Mouse (Mus musculus) embryonic facial prominence, embryonic 13.5 days (tissue): ENCODE data around the gene Ascc2. TPM values are rescaled to one million over a fixed set of nuclear protein-coding genes. Genes with fewer than 3 reads are reported as not detected.
A peak's percentile ranks its signal among the peaks of the same experiment; 100 is the strongest.
"Not testable (repeated sequence)": the region's sequence is repeated elsewhere in the genome, so short reads cannot be mapped to it uniquely, and the experiment has no call there.

ENCODE experiments used
- ATAC-seq: fragments of 200-750 bp; cut with Nextera tagmentation; 2 replicates; pipeline ENCODE4 v1.8.0; 2017; ENCODE audit warnings: low read depth; ENCODE audit not compliant: insufficient number of reproducible peaks, insufficient read depth, low FRiP score, low TSS enrichment
- H3K27ac ChIP-seq: fragments of 300-500 bp; sonication (generic); 2 replicates; pipeline ENCODE4 v1.5.1; 2015; ENCODE audit warnings: moderate library complexity, mild to moderate bottlenecking, inconsistent platforms
- H3K27me3 ChIP-seq: fragments of 300-500 bp; sonication (generic); 2 replicates; pipeline ENCODE4 v1.6.1; 2015; ENCODE audit warnings: mild to moderate bottlenecking, inconsistent platforms
- H3K36me3 ChIP-seq: fragments of 300-500 bp; sonication (generic); 2 replicates; pipeline ENCODE4 v1.6.1; 2015; ENCODE audit warnings: mild to moderate bottlenecking, inconsistent platforms
- H3K4me1 ChIP-seq: fragments of 300-500 bp; sonication (generic); 2 replicates; pipeline ENCODE4 v1.6.1; 2015; ENCODE audit warnings: inconsistent platforms
- H3K4me2 ChIP-seq: fragments of 300-500 bp; sonication (generic); 2 replicates; pipeline ENCODE4 v1.6.1; 2015; ENCODE audit warnings: moderate library complexity, mild to moderate bottlenecking, inconsistent platforms
- H3K4me3 ChIP-seq: fragments of 300-500 bp; sonication (generic); 2 replicates; pipeline ENCODE4 v1.5.1; 2015; ENCODE audit warnings: mild to moderate bottlenecking, inconsistent platforms
- H3K9ac ChIP-seq: fragments of 300-500 bp; sonication (generic); 2 replicates; pipeline ENCODE4 v1.6.1; 2015; ENCODE audit warnings: mild to moderate bottlenecking, inconsistent platforms
- H3K9me3 ChIP-seq: fragments of 300-500 bp; sonication (generic); 2 replicates; pipeline ENCODE4 v1.6.1; 2016; ENCODE audit warnings: inconsistent platforms
- WGBS: fragments of 180-500 bp; shearing (Covaris S2); methylation state at CpG from one replicate; pipeline ENCODE4 v1.1.7; 2015; ENCODE audit warnings: mixed read lengths; 5-methylcytosine and 5-hydroxymethylcytosine counted together
- polyA plus RNA-seq: library from polyadenylated mRNA; unstranded; fragments of >200 nt; fragmentation: Nextera tagmentation; extraction: Ambion mirVana; gene quantifications from 2 replicates; pipeline ENCODE4 v1.2.1, GENCODE M21; 2015

Gene Ascc2
- polyA plus RNA-seq, 1 experiment from 2014 or later = 33.8 TPM

DNA sequence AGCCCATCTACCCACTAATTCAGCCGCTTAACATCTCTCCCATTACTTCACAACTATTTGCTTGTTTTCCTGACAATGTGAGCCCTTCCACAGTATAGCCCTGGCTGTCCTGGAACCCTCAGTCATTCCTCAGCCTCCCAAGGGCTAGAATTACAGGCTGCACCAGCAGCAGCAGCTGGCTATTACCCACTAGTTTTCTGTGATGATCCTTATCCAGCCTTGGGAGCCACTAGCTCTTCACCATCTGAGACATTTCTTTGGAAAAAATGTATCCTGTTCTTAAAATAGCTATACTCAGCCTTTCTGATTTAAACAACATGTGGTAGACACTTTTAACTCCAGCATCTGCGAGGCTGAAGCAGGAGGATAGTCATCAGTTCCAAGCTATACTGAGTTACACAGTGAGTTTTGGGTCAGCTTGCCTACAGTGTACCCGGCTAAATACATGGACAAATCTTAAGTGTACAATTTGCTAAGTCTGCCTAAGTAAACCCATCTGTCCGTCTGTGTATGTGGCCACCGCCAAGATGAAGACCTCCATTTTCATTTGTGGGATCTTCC lies 685 bp upstream of the Ascc2 start:
- Histone ChIP-seq H3K9me3 (no peaks in the 10 kb centered on the region), H3K4me2 (peak overlapping the region; percentile 85), H3K9ac (no peak overlapping the region), H3K36me3 (peaks cover 8% of the 10 kb centered on the region; the same call in 1 of the 2 replicates), H3K27ac (peak overlapping the region; percentile 84), H3K27me3 (no peaks in the 10 kb centered on the region), H3K4me1 (peaks cover 25% of the 10 kb centered on the region), H3K4me3 (peak overlapping the region; percentile 87)
- WGBS = 43% methylated on average over 5 of the region's 5 CpGs
- no peak for ATAC-seq

DNA sequence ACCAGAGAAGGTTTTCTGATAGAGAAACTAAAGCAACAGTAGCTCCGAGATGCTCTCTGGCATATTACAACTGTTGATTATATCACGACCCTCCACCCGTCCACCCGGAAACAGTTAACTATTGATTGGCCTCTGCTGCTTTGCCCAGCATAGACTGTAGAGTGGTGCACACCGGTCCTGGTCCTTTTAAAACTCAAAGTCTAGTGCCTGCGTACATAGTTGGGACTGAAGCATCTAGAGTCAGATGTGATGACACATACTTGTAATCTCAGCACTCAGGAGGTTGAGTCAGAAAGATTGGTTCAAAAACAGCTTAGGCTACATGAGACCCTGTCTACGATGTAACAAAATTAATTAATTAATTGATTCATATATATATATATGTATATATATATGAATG lies 714 bp downstream of the Ascc2 start:
- ATAC-seq = no peak
- Histone ChIP-seq H3K36me3 (peaks cover 15% of the 10 kb centered on the region; the same call in 1 of the 2 replicates), H3K4me1 (peaks cover 25% of the 10 kb centered on the region), H3K9ac (peak overlapping the region; percentile 77), H3K27ac (peak overlapping the region; percentile 84; the same call in 1 of the 2 replicates), H3K4me2 (peak overlapping the region; percentile 85), H3K4me3 (peak overlapping the region; percentile 87), H3K9me3 (no peaks in the 10 kb centered on the region), H3K27me3 (no peaks in the 10 kb centered on the region)
- WGBS = 22% methylated on average over 7 of the region's 7 CpGs

DNA sequence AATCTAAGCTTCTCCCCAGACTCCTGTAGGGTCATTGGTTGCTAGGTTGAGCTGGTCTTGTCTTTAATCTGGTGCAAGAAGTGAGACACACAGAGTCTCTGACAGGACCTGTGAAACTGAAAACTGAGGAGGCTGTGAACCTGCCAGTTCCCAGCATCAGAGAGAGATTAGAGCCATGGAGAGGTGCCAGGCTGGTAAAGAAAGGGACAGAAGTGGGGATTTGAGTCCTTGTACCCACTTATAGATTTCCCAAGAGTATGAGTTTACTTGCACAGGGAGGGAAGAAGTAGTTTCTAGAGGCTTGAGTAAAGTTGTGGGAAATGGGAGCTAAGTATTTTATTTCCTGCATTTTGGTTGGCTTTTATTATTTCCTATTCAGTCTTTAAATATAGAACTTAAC lies 3.6 kb downstream of the Ascc2 start:
- H3K27ac ChIP-seq = no peak overlapping the region
- H3K36me3 ChIP-seq = peaks cover 21% of the 10 kb centered on the region
- ATAC-seq = no peak
- H3K9ac ChIP-seq = no peak overlapping the region
- no peaks in the 10 kb centered on the region for H3K9me3 ChIP-seq
- H3K4me1 ChIP-seq = peaks cover 25% of the 10 kb centered on the region
- no peak overlapping the region for H3K4me2 ChIP-seq
- H3K4me3 ChIP-seq = no peak overlapping the region
- no peaks in the 10 kb centered on the region for H3K27me3 ChIP-seq

DNA sequence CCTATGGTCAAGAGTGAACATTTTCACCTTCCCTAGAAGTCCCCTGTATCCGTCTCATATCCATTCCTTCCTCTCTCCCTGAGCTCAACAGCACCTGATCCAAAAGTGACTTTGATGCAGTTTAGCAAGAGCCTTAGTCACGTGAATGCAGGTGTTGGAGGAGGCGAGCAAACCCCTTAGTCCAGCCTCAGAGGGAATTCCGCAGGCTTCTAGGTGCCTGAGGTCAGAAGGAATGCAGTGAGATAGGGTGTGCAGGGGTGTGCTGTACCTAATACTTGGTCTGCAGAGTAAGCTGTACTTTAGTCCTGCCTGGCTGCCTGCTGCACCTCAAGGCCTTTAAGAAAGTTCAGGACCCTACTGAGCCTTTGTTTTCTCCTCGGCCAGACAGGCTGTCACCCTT lies 6.2 kb downstream of the Ascc2 start:
- ATAC-seq = no peak
- Histone ChIP-seq H3K9me3 (no peaks in the 10 kb centered on the region), H3K4me1 (peaks cover 10% of the 10 kb centered on the region), H3K36me3 (peaks cover 46% of the 10 kb centered on the region), H3K27me3 (no peaks in the 10 kb centered on the region), H3K9ac (no peak overlapping the region), H3K4me3 (no peak overlapping the region), H3K4me2 (no peak overlapping the region), H3K27ac (no peak overlapping the region)
- WGBS = 65% methylated on average over 5 of the region's 5 CpGs

DNA sequence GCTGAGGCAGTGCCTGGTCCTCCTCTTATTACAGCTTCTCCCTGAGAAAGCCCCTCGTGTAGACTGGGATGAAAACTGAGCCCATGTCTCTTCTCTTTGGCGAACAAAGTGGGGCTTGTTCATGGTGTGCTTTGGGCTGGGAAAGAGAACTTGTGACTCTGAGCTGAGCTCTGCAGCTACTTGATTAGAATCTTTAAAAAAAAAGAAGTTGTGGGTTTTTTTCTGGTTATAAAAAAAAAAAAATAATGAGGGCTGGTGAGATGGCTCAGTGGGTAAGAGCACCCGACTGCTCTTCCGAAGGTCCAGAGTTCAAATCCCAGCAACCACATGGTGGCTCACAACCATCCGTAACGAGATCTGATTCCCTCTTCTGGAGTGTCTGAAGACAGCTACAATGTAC lies 7.6 kb downstream of the Ascc2 start:
- H3K27ac ChIP-seq, H3K9me3 ChIP-seq, H3K4me3 ChIP-seq, H3K27me3 ChIP-seq, H3K4me2 ChIP-seq, H3K4me1 ChIP-seq, ATAC-seq, H3K9ac ChIP-seq: not testable (repeated sequence)
- WGBS = 84% methylated on average over 6 of the region's 6 CpGs
- peaks cover 60% of the 10 kb centered on the region for H3K36me3 ChIP-seq

DNA sequence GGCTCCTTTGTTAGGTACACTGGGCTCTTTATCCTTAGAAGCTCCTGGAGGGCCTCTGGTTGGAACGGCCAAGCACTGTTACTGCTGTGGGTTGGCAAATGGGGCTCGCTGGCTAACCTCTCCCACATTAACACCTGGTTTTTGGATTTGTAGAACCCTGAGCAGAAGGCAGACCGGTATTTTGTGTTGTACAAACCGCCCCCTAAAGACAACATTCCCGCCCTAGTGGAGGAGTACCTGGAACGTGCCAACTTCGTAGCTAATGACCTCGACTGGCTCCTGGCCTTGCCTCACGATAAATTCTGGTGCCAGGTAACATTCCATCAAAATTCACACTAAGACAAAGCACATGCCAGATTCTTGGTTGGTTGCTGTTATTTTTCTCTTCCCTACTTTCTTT lies 8.9 kb downstream of the Ascc2 start:
- Histone ChIP-seq H3K27ac (no peak overlapping the region), H3K4me2 (no peak overlapping the region), H3K9me3 (no peaks in the 10 kb centered on the region), H3K4me1 (no peaks in the 10 kb centered on the region), H3K36me3 (peaks cover 63% of the 10 kb centered on the region), H3K9ac (no peak overlapping the region), H3K27me3 (no peaks in the 10 kb centered on the region), H3K4me3 (no peak overlapping the region)
- ATAC-seq = no peak
- WGBS = 88% methylated on average over 9 of the region's 9 CpGs

DNA sequence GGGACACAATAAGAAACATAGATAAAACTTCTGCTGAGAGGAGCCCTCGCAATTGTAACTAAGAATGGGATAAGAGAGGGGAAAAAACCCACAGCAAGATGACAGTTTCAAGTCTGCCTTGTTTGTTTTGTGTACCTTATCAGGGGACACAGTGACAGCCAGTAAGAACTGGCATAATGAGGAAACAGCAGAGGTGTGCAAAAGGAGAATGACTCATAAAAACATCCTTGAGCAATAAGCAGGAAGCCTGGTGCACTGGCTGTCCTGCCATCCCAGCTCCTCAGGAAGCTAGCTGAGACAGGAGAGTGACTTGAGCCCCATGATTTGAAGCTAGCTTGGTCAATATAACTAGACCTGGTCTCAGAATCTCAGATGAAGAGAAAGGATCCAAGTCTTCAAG lies 22.3 kb downstream of the Ascc2 start:
- no peak overlapping the region for H3K4me2 ChIP-seq
- no peak overlapping the region for H3K9ac ChIP-seq
- H3K4me1 ChIP-seq = no peaks in the 10 kb centered on the region
- no peak overlapping the region for H3K4me3 ChIP-seq
- WGBS = 90% methylated on average over 1 of the region's 1 CpGs
- no peak overlapping the region for H3K27ac ChIP-seq
- no peak for ATAC-seq
- H3K27me3 ChIP-seq = no peaks in the 10 kb centered on the region
- H3K9me3 ChIP-seq = no peaks in the 10 kb centered on the region
- H3K36me3 ChIP-seq = peaks cover 66% of the 10 kb centered on the region

DNA sequence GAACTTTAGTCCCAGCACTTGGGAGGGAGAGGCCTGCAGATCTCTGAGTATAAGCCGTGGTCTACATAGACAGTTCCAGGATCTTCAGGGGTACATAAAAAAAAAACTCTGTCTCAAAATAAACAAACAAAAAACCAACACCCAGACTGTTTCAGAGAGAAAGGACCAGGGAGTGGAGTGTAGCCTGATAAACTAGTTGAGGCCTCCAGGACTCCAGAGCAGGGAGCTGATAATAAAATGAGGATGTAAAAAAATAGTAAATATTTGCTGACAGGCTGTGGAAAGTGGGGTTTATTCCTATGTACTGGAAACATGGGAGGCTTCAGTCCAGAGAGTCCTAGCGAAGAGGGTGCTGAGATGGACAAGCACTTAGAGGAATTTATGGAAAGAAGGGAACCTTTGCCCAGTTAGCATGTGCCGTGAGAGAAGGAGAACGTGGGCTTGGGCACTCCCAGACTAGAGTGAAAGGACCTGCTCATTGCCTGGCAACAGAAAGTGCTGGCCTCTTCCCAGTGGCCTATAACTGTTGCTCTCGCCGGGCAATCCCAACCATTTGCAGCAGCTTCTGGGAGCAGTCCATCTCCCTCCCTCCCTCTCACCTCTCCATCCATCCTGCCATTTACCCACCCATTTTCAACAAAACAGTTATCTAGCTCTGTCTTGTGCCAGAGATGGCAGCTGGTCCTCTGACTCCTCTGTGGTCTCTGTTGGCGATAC lies 22.9 kb downstream of the Ascc2 start:
- H3K9ac ChIP-seq = no peak overlapping the region
- H3K9me3 ChIP-seq = no peaks in the 10 kb centered on the region
- H3K27me3 ChIP-seq = no peaks in the 10 kb centered on the region
- no peak overlapping the region for H3K4me2 ChIP-seq
- no peak overlapping the region for H3K27ac ChIP-seq
- peaks cover 61% of the 10 kb centered on the region for H3K36me3 ChIP-seq
- no peak for ATAC-seq
- no peaks in the 10 kb centered on the region for H3K4me1 ChIP-seq
- 83% methylated on average over 7 of the region's 7 CpGs for WGBS
- no peak overlapping the region for H3K4me3 ChIP-seq

DNA sequence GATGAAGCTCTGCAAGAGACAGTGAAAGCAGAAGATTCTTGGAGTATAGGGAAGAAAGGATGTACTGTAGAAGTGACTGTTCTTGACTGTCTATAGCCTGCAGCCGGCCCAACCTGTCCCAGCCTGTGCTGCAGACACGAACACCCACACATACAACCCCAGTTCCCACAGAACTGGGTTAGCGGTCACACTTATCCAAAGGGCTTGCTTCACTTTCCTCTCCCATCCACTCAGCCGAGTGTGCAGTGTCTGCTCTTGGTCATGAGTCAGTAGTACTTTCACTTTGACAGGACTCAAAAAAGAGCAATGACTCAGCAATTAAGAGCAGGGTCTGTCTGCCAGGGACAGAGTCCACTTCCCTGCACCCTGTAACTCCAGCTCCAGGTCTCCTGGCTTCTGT lies 23.8 kb downstream of the Ascc2 start:
- peaks cover 52% of the 10 kb centered on the region for H3K36me3 ChIP-seq
- 74% methylated on average over 4 of the region's 4 CpGs for WGBS
- ATAC-seq = no peak

DNA sequence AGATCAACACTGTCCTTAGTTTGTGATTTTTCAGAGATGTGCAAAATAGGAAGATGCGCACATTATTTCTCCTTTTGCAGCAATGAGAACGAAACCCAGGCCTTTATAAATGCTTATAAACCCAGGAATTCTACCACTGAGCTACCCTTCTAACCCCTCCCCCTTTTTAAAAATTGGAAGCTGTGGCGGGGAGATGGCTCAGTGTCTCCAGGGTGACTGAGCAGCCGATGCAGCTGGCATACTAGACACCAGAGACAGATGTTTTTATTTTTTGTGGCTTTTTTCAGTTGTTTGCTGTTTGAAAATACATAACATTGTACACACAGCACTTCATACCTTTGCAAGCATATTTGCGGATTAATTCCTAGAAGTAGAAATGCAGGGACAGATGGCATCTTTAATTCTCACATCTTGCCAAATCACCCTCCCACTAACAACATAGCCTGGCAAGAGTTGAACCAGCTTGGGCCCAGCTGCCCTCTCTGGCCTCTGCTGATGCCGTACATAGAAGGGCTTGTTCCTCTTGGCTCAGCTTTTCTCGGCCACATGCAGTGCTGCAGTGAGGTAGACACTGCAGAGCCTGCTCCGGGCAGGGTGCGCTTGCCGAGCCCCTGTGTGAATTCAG lies 24.4 kb downstream of the Ascc2 start:
- ATAC-seq = no peak
- no peaks in the 10 kb centered on the region for H3K9me3 ChIP-seq
- no peak overlapping the region for H3K27ac ChIP-seq
- no peaks in the 10 kb centered on the region for H3K4me1 ChIP-seq
- H3K9ac ChIP-seq = no peak overlapping the region
- no peaks in the 10 kb centered on the region for H3K27me3 ChIP-seq
- no peak overlapping the region for H3K4me3 ChIP-seq
- WGBS = 79% methylated on average over 10 of the region's 10 CpGs
- H3K36me3 ChIP-seq = peaks cover 50% of the 10 kb centered on the region
- no peak overlapping the region for H3K4me2 ChIP-seq

More for the DNA sequence above, 23.8 kb downstream of the Ascc2 start:
- H3K4me2 ChIP-seq = no peak overlapping the region
- no peak overlapping the region for H3K27ac ChIP-seq
- no peaks in the 10 kb centered on the region for H3K9me3 ChIP-seq
- no peak overlapping the region for H3K9ac ChIP-seq
- H3K4me1 ChIP-seq = no peaks in the 10 kb centered on the region
- H3K4me3 ChIP-seq = no peak overlapping the region
- H3K27me3 ChIP-seq = no peaks in the 10 kb centered on the region

DNA sequence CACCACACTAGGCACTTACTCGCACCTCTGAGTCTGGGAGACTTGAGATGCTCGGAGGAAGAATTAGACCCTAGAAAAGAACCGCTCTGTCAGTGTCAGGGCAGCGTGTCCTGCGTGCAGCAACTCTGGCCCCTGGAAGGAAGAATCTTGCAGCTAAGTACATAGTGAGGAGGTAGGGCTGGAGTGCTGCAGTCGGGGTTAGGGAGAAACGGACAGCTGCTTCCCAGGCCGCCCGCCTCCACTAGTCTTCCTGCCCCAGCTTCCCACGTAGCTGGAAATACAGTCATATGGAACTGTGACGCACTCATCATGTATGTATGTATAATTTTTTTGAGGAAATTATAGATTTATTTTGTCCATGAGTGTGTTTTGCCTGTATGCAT lies 24.9 kb downstream of the Ascc2 start:
- ATAC-seq = no peak

DNA sequence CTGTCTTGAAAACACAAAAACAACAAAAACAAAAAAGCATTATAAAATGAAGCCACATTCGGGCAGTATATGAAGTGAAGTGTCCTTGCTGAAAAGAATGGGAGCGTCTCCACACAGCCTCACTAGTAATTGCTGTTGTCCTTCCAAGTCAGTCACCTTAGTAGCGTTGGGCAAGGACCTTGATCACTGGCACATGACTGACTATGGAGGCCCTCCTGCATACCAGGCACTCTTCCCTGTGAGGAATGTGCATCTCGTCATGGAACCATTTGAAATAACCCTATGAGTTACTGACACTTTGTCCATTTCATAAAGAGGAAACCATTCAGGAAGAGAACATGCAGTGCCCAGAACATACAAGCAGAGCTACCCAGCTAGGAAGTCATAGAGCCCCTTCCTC lies 34.2 kb downstream of the Ascc2 start:
- Histone ChIP-seq H3K27me3 (no peaks in the 10 kb centered on the region), H3K4me1 (no peaks in the 10 kb centered on the region), H3K27ac (no peak overlapping the region), H3K9ac (no peak overlapping the region), H3K4me2 (no peak overlapping the region), H3K9me3 (no peaks in the 10 kb centered on the region; the same call in 1 of the 2 replicates), H3K4me3 (no peak overlapping the region), H3K36me3 (peaks cover 75% of the 10 kb centered on the region)
- 88% methylated on average over 4 of the region's 4 CpGs for WGBS
- no peak for ATAC-seq

More for the DNA sequence above, 24.9 kb downstream of the Ascc2 start:
- Histone ChIP-seq H3K27me3 (no peaks in the 10 kb centered on the region), H3K4me1 (no peaks in the 10 kb centered on the region), H3K9ac (no peak overlapping the region), H3K9me3 (no peaks in the 10 kb centered on the region; the same call in 1 of the 2 replicates), H3K4me2 (no peak overlapping the region), H3K36me3 (peaks cover 56% of the 10 kb centered on the region), H3K27ac (no peak overlapping the region), H3K4me3 (no peak overlapping the region)
- 89% methylated on average over 11 of the region's 11 CpGs for WGBS
